Mouse (Mus musculus): Measurements from ENCODE around the gene Tet2.

The Tet2 gene

GRCm38 (mm10) chr3:133435141-133435773 is 109.7 kb downstream of the Tet2 start:
- DNase-seq: no peak

- no peak for DNase-seq
Observed at GRCm38 (mm10) chr3:133429394-133430173, 115.4 kb downstream of the Tet2 start.

- DNase-seq: no peak
Observed at GRCm38 (mm10) chr3:133428003-133428402, 116.9 kb downstream of the Tet2 start.

GRCm38 (mm10) chr3:133423073-133423472 is 121.9 kb downstream of the Tet2 start:
- no peak for DNase-seq

- no peak for DNase-seq
Observed at GRCm38 (mm10) chr3:133414747-133415146, 130.2 kb downstream of the Tet2 start.

Measured in thymus, adult 18-20 months (tissue).